Mouse (Mus musculus): ENCODE results near the gene Strip2.

The Strip2 gene

DNA sequence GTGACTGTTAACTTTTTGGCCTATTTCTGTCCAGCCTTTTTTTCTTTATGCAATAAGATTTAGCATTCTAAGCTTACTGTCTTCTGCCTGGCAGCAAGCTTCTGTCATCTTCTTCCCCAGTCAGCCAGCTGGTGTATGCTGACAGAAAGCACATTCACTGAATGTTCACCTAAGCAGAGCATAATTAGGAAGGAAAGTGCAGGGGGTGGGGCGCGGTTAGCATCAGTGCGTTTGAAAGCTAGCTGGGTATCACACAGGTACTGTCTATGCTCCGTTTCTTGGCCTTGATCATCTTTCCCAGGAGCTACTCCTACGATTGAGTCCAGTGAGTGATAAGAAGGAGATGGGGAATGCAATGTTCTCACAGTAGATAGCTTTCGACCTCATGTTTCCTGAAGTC, 13.9 kb downstream of the Strip2 start:
- no peak for DNase-seq

GRCm38 (mm10) chr6:29931181-29931580, 14.4 kb downstream of the Strip2 start:
- no peak for DNase-seq

- no peak for DNase-seq
Observed at GRCm38 (mm10) chr6:29935741-29936140, 18.9 kb downstream of the Strip2 start.

- peak; percentile 59 for DNase-seq
Observed at GRCm38 (mm10) chr6:29940428-29940827, 23.6 kb downstream of the Strip2 start.

DNA sequence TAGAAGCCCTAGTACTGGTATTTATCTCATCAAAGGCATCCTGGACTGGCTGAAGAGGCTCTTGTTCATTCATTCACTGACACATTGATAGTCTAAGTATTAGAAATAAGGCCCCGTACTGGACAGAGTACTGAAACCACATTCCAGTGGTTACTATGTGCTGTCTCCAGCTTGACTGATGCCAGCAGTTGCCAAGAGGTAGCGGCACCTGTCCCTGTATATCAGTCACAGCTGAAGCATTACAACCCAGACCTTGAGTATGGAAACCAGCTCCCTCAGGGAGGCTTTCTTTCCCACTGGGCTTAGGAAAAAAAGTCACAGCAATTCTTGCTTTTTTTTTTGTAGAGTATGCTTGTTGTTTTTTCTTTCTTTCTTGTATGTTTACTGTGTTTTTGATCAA, 24.2 kb downstream of the Strip2 start:
- no peak for DNase-seq

GRCm38 (mm10) chr6:29944465-29944864, 27.7 kb downstream of the Strip2 start:
- no peak for DNase-seq

GRCm38 (mm10) chr6:29946568-29946967, 29.8 kb downstream of the Strip2 start:
- peak; percentile 6 for DNase-seq

GRCm38 (mm10) chr6:29947823-29948222, 31.0 kb downstream of the Strip2 start:
- no peak for DNase-seq

GRCm38 (mm10) chr6:29956749-29957148, 39.9 kb downstream of the Strip2 start:
- no peak for DNase-seq

DNA sequence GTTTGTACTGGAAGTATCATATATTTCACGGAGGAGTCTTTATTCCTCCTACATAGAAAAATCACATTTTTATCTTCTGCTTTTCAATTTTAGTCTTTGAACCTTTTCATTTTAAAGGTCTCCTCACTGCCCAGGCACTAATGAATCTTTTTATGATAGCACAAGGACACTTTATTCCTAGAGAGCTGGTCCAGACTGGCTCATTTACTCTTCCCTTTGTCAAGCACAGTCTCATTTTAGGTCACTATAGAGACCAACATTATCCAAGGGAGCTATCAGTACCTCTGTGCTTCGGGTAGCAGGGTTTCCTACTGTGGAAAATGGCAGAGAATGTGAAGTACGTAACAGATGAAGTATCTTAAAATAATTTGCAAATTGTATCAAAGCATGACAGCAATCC, 41.9 kb downstream of the Strip2 start:
- no peak for DNase-seq

DNA sequence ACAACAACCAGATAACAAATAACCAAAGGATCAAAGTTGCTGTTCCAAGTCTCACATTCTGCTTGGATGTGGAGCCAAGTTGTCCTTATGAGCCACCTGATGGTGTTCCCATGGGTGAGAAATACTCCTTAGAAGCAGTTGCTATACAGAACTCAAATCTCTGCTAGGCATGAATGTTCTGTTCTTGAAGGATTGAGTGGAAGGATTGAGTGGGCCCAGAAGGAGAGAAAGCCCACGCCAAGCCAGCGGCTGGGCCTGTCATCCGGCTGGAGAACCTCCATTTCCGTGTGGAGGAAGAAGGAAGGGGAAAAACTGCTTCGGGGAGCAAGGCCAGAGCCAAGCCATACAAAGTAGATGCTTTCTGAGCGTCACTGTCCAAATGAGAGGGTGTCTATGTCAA, 44.3 kb downstream of the Strip2 start:
- no peak for DNase-seq

- no peak for DNase-seq
Observed at GRCm38 (mm10) chr6:29967917-29968316, 51.1 kb downstream of the Strip2 start.

GRCm38 (mm10) chr6:29973341-29973740, 56.5 kb downstream of the Strip2 start:
- DNase-seq: no peak

- DNase-seq: no peak
Observed at GRCm38 (mm10) chr6:29974836-29975235, 58.0 kb downstream of the Strip2 start.

- DNase-seq: no peak
Observed at GRCm38 (mm10) chr6:29980461-29980860, 63.6 kb downstream of the Strip2 start.

DNA sequence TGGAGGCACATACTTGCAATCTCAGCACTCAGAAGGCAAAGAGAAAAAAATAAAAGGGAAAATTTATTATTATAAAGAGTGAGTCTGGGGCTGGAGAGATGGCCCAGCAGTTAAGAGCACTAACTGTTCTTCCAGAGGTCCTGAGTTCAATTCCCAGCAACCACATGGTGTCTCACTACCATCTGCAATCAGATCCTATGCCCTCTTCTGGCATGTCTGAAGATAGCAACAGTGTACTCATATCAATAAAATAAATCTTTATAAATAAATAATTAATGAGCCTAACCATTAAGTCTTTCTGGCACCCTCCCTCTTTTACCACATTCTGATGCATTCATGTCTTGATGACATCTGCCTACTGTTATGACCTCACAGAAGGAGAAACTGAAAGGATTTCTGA, 65.0 kb downstream of the Strip2 start:
- DNase-seq: no peak

DNA sequence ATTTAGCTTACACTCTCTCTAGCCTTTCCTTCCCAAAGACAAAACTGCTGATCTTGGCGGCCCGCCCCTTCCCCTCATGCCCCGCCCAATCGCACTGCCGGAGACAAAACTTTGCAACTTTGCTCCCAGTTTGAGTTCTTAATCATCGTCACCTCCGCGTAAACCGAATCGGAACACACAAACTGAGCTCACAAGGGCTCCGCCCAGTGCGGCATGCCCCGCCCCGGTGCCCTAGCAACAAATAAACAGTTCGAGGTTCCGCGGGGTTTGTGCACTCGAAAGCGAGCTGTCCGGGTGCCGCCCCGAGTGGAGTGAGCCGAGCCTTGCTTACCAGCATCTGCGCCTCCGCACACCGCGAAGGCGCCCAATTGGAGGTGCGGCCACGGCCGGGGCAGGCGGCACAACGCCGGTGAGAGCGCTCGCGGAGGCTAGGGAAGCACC, 68.3 kb downstream of the Strip2 start:
- DNase-seq: peak; percentile 95

- DNase-seq: no peak
Observed at GRCm38 (mm10) chr6:29985504-29985903, 68.7 kb downstream of the Strip2 start.

GRCm38 (mm10) chr6:29985986-29986385, 69.2 kb downstream of the Strip2 start:
- no peak for DNase-seq

- DNase-seq: peak; percentile 54
Observed at GRCm38 (mm10) chr6:29987246-29987645, 70.4 kb downstream of the Strip2 start.

DNA sequence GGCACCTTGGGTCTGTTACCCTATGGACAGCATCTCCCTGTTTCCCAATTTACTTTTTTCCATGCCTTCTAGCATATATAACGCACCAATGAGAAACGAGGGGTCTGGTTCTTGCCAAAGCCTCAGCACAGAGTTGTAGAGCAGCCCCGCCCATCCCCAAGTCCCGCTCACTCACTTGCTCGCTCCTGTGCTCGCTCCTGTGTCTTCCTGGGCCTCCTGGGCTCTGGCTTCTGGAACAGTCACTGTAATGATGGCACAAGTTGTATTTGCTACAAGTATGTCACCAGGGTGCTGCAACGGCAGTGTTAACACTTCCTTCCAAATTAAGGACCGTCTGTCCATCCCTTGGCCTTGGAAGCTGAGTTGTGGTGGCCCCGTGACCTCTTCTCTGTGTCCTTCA, 81.3 kb downstream of the Strip2 start:
- DNase-seq: peak; percentile 31

GRCm38 (mm10) chr6:29998771-29999170, 82.0 kb downstream of the Strip2 start:
- DNase-seq: no peak

DNA sequence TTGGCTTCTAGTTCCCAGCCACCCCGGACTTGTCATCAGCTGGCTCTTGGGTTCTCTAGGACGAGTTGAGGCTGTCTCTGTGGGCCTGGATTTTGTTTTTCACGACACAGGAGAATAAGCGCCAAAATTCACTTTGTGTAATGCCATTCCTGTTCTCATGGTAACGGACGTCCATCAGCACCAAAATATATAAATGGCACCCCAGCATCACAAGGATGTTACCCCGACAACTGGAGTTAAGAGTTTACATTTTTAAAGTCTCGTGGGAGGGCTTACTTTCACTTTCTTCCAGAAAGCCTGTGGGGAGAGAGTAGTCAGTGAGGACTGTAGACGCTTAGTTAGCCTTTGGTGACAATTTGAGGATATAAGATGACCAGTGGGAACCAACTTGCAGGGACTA, 85.8 kb downstream of the Strip2 start:
- DNase-seq: no peak

- DNase-seq: no peak
Observed at GRCm38 (mm10) chr6:30005851-30006250, 89.0 kb downstream of the Strip2 start.

DNA sequence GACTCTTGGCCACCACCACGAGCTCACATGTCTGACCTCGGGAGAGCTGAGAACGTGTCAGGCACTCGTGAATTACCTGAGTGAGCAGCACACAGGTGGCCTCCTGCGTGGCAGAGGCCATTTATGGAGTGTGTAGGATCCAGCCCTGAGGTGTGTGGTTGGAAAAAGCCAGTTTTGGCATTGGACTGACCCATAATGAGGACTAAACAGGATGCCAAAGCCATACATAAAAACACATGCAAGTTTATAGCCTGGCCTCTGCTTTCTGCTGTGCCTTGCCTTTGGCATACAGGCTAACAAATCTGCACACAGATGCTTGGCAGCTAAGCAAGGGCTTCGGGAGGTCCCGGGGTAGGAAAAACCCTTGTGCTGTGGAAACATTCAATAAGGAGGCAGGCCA, 92.4 kb downstream of the Strip2 start:
- DNase-seq: no peak
